Mouse (Mus musculus): Measurements from ENCODE around the gene Dock4. TPM values are rescaled to one million over a fixed set of nuclear protein-coding genes. Genes with fewer than 3 reads are reported as not detected.

Gene Dock4
- total and polyA plus RNA-seq, 3 experiments, result 4.3 to 15.5 (median 14.5) TPM

DNA sequence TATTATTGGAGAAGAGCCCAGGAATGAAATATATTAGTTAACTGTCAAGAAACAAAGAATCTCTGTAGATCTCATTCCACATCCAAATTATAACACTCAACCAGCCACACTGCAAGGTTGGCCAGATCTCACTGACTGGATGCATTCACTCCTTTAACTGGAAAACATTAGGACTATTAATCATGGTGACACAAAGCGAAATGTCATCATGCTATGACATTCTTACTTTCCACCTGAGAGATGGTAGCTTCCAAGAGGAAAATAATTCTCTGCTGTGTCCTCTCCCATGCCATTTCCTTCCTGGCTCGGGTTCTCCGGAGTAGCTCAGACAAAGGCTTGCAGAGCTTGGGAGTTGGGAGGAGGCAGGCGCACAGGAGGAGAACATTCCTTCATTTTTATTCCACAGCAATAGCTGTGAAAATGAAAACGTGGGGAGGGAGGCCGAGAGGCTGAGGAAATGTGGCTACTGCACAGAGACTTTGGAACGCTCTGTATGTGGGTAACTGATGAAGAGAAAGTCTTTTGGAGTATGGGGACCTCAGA lies 17.0 kb downstream of the Dock4 start:
- no peak for DNase-seq

DNA sequence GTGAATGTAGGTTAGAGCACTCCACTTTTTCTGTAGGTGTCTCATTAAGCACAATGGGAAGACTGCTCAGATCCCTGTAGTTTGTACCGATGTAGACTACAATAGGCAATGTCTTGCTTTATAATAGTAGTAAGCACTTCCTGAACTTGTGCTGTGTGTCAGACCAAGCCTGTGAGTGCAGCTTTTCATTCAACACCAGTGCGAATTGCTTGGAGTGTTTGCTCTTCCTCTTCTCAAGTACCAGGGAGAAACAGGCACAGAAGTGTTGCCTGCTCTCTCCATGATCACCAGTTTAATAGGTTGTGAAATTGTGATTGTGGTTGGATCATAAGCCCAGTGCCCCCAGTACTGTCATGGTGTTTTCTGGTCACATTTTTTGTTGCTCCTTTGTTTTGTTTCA lies 18.1 kb downstream of the Dock4 start:
- DNase-seq, result no peak

DNA sequence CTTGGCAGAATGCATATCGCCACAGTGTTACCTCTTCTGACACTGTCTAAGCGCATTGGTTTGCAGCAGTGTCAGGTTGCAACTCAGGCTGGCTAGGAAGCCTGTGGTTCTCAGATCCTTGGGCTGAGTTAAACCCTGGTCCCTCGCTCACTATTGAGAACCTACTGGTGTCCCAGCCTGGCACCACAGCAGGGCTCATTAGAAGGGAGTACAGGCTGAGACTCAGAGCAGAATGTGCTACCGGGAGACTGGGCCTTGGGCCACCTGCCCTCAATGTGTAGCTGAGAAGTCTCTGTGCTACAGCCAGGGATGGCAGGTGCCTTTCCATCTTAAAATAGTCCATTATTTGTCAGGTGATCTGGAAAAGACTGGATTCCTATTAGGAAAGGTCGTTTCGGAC lies 18.5 kb downstream of the Dock4 start:
- no peak for DNase-seq

DNA sequence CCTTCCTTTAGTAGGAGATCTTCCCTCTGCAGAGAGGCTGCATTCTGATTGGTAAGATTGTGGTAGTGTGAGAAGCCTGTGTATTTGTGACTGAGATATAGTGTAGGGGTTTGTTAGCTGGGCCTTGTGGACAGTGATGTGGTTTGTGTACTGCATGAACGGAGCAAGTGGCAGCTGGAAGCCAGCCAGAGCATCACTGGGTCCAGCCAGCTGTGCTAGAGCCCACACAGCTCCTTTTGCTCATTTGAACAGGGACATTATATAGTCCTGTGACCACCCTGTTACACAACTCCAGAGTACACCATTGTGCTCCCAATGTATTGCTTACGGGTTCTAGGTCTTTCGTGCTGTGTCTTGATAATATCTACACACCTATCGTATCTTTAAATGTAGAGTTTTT lies 22.5 kb downstream of the Dock4 start:
- DNase-seq, result no peak

DNA sequence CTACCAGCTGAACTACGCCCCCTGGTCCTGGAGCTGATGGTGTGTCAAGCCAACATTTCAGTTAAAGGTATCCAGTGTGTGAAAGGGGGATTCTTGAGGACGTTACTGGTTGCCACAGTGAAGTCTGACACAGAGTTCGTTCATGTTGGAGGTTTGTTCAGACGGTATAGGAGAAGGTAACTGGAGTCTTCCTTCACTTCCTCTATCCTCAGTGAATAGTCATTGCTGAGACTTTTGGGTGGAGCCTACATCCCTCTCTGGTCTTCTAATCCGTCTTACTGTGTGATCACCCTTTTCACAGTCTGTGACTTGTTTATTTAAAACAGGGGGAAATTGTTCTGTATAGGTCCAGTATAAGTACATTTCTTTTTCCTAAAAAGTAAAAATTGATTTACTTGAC lies 23.3 kb downstream of the Dock4 start:
- no peak for DNase-seq

DNA sequence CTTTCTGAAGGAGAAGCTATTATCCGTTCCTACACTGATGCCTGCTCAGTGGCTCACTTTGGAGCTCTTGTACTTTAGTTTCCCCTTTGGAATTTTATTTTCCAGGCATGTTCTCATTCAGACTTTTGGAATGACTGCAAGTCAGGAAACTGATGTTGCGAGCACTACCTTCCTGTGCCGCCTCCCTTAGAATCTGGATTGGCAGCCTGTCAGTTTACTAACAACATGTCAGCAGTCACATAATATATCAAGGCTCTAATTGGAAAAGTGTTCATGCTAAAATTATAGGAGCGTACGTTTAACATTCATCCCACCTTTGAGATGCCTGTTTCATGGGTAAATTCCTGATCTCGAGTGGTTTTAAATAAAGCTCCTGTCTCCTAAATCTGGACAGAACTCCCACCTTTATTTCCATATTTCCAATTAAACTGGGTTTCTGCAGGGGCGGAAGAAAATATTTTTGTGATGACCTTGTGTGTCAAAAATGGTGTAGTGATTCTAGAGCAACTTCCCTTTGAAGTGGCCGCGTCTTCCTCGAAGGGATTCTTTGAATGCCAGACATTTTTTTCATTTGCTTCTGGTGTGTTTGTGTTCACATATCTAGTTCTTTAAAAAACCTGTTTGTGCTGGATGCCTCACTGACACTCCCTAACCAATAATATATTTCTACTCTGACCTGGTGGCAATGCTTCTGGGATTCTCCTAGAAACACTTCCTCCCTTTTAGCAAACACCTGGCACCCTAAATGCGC lies 26.1 kb downstream of the Dock4 start:
- peak; percentile 29 for DNase-seq

DNA sequence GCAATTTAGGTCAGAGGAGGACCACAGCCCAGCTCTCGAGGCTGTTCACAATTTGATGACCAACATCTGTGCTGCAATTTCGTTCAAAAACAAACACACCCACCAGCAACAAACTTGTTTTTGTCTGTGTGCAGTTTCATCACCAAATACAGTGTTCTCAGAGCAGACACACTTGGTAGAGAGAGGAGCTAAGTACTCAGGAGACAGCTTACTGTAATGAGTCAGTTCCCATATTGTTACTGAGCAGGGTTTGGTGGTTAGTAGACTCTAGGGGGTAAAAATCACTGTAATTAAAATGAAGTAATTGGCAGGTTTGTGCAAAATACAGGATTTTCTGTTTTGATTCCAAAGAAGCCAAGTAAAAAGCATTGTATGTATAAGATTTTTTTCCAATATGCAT lies 28.0 kb downstream of the Dock4 start:
- DNase-seq, result no peak

DNA sequence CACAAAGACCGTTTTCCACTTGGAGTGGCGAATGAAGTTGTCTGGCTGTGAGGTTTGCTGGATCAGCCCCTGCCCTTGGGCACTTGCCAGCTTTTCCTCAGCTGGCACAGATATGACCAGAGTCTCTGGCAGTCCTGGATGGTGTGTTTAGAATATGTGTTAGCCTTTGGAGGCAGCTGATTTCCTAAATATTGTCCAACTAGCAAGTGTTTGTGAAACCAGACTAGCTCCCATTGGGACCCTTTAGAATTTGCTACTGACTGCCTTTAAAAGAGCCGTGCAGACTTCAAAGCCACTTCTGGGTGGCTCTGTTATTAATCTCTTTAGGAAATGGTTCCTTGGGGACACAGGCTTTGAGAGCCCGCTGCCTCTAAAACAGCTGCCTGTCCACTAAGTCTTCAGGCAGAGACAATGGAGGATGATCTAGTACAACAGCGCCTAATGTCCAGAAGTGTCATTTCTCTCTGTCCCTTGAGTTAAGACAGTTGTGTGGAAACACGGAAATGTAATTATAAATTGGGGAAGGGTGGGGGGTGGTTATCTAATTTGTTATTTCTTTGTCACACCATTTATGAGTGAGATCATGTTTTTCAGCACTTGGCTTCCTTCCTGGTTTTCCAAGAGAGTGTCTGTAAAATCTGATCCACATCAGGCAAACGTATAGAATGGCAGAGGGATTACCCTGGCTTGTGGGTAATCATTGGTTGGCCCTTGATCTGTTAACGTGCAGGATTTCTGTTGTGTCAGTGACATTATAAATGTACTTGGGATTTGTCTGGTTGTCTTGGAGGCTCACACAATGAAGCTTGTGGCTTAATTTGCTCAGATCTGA lies 32.1 kb downstream of the Dock4 start:
- DNase-seq, result peak; percentile 63

DNA sequence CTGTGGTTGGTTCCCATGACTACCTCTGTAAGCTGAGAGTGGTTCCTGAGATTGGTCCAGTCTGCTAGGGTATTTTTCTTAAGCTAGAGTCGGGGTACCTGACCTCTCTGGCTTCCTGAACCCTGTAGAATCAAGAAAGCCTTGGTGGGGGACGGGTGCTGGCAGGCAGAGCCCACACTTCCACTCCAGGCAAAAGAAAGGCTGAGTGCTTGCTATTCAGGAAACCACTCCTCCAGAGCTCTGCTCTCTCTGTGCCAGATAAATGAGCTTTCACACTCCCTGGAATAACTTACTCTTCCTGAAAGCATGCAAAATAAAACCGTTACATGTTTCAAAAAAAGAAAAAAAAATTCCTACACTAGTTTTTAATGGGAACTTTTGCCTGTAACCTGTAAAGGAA lies 38.5 kb downstream of the Dock4 start:
- no peak for DNase-seq

DNA sequence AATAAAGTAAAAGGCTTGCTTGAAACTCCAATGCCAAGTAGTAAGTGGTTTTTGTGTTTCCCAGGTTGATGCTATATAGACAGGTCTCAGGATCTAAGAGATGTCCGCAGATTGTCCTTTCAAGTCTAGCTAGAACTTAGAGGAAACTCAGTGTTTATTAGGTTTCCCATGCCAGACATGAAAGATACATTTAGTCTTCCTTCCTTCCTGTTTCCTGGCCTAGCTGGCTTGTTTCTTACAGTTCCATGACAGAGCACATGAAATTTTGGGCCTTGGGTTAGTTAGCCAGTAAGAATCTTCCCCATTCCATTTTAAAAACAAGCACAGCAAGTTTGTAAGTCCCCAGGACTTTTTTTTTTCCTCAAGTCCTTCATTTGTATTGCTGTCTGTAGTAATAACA lies 39.5 kb downstream of the Dock4 start:
- no peak for DNase-seq

DNA sequence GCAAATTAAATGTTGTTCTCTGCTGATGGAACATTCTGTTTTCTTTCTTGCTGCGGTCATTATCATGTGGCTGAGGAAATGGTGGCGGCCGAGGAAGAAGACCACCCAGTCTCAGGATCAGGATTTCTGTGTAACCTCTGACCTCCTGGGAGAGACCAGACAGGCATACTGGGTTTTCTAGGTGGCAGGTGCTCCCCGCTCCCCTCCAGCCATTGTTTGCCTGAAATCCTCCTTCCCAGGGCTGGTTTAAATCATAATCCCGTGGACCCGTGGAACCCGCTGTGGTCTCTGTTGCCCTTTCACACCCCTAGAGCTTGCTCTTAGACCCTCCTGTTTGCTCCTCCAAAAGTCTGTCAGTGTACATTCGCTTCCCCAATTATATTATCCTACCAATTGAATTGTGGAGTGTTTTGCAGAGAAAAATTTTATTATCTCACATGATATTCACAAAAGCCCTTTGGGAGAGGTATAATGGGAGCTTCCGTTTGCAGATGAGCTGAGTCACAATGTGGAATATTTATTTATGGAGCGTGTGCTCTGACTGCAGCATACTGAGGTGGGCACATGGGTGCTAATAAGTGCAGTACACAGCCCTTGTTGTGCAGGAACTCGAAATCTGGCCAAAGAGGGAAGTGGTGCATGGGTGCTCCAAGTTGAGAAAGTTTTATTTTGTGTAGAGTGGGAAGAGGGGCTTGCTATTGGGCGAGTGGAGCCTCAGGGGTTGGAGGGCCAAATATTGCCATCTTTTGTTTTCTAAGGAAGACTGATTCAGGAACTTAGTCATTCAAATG lies 40.5 kb downstream of the Dock4 start:
- DNase-seq, result no peak

DNA sequence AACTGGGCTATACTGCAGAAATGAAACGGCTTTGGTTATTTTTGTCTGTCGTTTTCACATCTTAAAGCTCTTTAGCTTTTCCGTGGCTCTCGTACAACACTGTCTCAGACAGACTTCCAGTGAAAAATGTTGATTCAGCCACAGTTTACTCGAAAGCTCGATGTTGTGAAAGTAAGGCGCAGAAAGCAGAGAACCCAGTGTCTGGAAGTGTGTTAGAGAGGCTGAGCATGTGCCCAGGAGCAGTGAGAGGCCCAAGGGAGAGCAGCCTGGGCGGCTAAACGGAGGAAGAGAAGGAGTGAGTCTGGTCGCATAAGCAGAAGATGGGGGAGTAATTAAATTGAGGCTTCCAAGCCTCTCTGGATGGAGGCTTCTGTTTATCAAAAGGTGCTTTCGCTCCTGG lies 50.6 kb downstream of the Dock4 start:
- no peak for DNase-seq

DNA sequence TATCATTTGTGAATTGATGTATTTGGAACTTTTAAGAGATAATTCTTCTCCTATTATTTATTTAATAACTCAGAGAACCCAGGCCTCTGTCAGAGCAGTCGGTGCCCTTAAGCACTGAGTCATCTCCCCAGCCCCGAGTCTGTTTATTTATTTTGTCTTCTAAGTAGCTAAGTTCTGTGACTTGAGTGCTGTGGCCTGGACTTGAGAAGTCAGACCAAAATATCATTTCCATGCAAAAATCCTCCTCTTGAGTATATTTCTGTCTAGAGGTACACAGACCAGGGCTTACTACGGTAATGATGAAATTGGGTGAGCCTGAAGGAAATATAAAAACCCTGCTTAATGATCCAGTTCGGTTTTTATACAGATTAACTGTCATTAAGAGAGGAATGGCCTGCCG lies 52.1 kb downstream of the Dock4 start:
- no peak for DNase-seq

DNA sequence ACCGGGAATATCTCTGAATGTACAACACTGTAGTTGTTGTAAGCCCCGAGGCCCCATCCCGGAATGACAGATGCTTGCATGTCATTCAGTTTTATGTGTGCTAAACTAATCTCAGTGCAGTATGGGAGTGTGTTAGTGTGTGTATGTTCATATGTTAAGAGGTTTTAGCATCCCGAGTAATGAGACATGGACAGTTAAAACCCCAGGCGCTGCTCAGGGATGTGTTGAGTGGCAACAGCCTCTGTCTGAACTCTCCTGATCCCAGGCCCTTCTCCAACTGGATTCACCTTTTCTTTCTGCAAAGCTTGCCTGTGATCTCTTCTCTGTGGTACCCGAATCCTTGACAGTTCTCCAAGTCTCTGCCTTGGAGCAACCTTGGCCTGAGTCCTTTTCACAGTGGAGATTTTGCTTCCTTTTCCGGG lies 52.5 kb downstream of the Dock4 start:
- DNase-seq, result no peak

DNA sequence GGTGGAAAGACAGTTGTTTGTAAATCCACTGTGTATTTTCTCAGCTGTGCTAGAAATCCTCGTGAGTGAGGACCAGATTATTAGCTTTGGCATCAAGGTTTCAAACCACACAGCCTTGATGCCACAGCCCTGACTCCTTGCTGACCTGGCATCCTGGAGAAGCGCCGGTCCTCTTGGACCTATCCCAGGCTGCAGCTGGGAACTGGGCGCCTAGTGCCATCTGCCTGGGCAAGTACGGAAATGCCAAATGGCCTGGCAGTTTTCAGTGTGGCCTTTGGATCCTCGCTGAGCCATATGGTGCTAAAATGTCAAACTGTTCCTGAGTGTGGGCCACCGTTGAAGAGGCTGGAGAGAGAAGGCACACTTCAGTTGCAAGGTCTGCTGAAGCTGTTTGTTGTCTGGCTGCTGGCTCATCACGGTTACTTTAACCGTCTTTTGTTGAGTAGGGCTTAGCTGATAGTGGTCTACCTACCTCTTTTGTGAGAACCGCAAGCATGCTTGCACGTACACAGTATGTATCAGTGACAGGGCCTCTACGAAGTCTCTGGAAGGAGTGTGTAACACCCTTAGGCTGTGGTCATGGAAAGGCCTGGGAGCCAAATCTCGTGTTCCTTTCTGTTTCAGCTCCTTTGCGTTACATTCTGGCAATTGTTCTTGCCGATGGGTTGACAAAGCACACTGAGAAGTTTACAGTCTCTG lies 53.3 kb downstream of the Dock4 start:
- DNase-seq, result peak; percentile 71

DNA sequence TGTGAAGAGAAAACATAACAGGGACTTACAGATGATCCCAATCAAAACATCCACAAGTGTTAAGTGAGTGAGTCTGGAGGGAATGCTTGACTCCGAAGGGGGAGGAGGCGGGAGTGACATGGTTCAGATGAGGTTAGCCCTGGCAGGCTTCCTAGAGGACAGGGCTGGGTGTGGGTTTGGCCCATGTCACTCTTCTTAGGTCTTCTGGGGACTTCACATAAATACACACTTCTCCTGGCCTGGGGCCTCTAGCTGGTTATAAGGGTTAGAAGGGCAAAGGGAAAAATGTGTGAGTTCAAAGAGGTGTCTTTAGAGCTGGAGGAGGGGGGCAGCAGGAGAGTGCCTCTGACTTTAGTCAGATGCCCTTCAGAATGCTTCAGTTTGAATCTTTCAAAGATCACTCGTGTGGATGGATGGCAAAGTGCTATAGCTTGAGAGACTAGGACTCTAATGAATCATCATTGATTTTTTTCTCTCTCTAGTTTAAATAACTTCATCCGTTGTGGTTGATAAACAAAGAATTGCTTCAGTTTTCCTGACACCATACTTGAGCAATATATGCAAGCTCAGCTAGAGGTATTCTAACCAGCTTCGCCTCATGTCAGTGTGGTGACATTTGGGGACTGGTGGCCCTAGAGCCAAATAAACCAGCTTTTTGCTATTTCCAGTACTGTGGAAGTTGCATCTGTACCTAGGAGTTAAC lies 54.0 kb downstream of the Dock4 start:
- peak; percentile 50 for DNase-seq

DNA sequence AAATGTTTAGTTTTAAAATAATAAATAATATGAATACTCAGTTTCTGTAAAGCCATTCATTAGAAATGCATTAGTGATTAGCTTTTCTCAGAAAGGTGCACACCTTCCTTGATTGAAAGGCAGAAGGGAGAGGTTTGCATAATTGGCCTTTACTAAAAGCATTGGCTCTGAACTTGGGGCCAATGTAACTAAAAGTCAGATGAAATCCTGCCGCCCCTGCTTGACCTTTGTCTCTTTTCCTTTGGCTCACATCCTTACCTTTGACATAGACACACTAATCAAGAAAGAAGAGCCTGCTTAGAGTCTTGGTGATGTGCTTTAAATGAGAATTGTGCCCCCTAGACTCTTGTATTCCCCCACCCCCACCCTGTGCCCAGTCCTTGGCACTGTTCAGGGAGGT lies 55.4 kb downstream of the Dock4 start:
- DNase-seq, result no peak

DNA sequence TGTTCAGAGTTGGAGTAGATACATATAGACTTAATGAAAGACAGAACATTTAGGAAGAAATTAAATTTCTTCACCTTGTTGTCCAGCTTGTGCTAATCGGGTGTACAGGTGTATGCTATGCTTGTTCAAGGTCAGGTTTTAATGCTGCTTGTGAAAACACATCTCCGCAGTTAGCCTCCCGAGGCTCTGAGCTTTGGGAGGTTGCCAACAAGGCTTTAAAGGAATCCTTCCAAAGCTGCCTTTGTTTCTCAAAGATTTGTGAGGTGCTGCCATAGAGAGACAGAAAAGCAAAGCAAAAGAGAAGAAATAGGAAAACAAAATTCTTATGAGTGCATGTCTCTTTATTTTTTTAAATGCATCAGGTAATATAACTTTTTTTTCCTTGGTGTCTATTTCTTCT lies 57.8 kb downstream of the Dock4 start:
- no peak for DNase-seq

DNA sequence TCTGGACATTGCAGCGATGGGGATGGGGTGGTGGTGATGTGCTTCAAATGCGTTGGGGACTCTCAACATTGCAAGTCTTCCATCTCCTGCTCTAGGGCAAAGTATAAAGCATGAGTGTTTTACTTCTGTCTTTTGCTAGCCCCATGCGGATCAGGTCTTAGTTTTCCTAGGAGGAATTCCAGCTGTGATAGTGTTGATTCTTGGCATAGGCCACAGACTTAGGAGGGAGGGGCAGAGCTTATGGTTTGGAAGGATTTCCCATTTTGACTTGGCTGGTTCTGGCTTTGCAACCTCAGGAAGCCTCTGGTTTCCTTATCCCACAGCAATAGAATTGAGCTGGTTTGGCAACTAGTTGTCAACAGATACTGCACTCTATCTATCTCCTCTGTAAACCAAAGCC lies 58.9 kb downstream of the Dock4 start:
- no peak for DNase-seq

DNA sequence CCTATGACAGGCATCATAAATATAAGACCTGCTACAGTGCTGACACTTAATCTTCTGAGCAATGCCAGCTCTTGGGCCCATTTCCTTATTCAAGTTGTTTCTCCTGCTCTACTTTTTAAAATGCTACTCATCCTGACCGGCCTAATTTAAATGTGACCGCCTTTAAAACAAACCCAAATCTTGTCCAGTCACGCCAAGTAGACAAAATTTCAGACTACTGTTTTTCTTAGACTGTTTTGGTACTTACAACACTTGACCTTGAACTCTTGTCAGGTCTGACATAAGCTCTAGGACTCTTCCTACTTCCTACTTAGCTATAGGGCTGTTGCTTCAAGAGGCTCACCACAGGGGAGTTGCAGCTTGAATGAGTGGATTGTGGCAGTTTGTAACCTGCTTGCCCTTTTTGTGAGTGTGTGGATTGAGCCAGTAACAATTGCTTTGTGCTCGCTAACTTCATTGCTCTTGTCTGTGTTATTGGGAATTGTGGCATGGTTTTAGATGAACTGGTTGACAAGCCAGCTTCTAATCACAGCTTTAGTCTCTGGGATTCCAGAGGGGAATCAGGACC lies 62.2 kb downstream of the Dock4 start:
- no peak for DNase-seq

DNA sequence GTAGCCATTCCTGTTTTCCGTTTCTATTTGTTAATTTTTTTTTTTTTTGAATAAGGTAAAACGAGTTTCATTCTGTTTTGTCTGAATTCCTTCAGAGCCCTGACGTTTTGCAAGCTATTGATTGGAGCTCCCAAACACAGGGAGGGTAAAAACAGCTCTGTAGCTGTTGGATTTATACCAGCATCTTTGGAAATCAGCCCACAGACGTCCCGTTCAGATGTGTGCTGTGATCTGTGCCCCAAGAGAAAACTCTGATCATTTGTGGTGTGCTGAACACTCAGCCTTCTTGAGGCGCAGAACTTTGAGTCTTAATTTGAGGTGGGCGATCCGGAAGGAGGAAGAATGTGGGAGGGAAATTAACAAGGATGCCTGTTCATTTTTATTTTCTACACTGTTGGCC lies 62.7 kb downstream of the Dock4 start:
- no peak for DNase-seq

All from adrenal gland, adult 2 months (tissue).